Mouse (Mus musculus) adrenal gland, postnatal 4 days (tissue): ENCODE data around the gene Sap25. TPM values are rescaled to one million over a fixed set of nuclear protein-coding genes. Genes with fewer than 3 reads are reported as not detected.

Experiments
- total RNA-seq, 2 experiments: library from RNA; stranded (reverse); gene quantifications; 2 replicates each; pipeline ENCODE4 v1.2.3; 2021

Gene Sap25
- total RNA-seq, 2 experiments from 2014 or later = 8.3 to 8.9 TPM

Other genes starting within 250 kb of the Sap25 start
- under 1 TPM; 0.20 to 0.36 TPM for gene Zan, start 164.3 kb upstream of the Sap25 start, total RNA-seq
- gene Pop7, start 138.8 kb upstream of the Sap25 start, total RNA-seq = 10 to 100 TPM; 26.5 to 26.9 TPM
- 10 to 100 TPM; 65.1 to 69.2 TPM for gene Gigyf1, start 122.8 kb upstream of the Sap25 start, total RNA-seq
- not detected for gene Epo, start 108.1 kb upstream of the Sap25 start, total RNA-seq
- 100 to 1,000 TPM; 771 to 773 TPM for gene Gnb2, start 107.8 kb upstream of the Sap25 start, total RNA-seq
- 1 to 10 TPM; 8.1 TPM for gene Actl6b, start 87.8 kb upstream of the Sap25 start, total RNA-seq
- 10 to 100 TPM in 1 of 2 experiments, 1 to 10 TPM in 1; 2.4 to 25.8 TPM for gene Tfr2, start 71.5 kb upstream of the Sap25 start, total RNA-seq
- gene Mospd3, start 40.3 kb upstream of the Sap25 start, total RNA-seq = 10 to 100 TPM; 52.4 to 54.0 TPM
- gene Pcolce, start 27.6 kb upstream of the Sap25 start, total RNA-seq = 100 to 1,000 TPM; 549 to 594 TPM
- 1 to 10 TPM; 1.2 to 3.3 TPM for gene Fbxo24, start 12.3 kb upstream of the Sap25 start, total RNA-seq
- gene Lrch4, start 12.2 kb upstream of the Sap25 start, total RNA-seq = 10 to 100 TPM; 27.9 to 34.5 TPM
- 10 to 100 TPM; 16.3 to 16.4 TPM for gene Gm20605, start 12.2 kb upstream of the Sap25 start, total RNA-seq
- gene Irs3, start 4.4 kb downstream of the Sap25 start, total RNA-seq = under 1 TPM; 0.56 to 0.79 TPM
- 10 to 100 TPM; 28.5 to 31.9 TPM for gene Agfg2, start 43.4 kb downstream of the Sap25 start, total RNA-seq
- 10 to 100 TPM; 10.9 to 11.6 TPM for gene Nyap1, start 100.3 kb downstream of the Sap25 start, total RNA-seq
- gene Tsc22d4, start 104.4 kb downstream of the Sap25 start, total RNA-seq = 100 to 1,000 TPM; 138 to 140 TPM
- 10 to 100 TPM; 29.9 to 40.3 TPM for gene Ppp1r35, start 137.5 kb downstream of the Sap25 start, total RNA-seq
- 10 to 100 TPM; 58.4 to 67.5 TPM for gene Mepce, start 146.3 kb downstream of the Sap25 start, total RNA-seq
- gene Zcwpw1, start 146.5 kb downstream of the Sap25 start, total RNA-seq = 1 to 10 TPM; 8.9 to 9.3 TPM
- 1 to 10 TPM; 3.1 to 5.5 TPM for gene Pilra, start 194.9 kb downstream of the Sap25 start, total RNA-seq
- gene Pilrb1, start 216.8 kb downstream of the Sap25 start, total RNA-seq = 1 to 10 TPM; 2.9 to 3.6 TPM
- gene Pilrb2, start 230.5 kb downstream of the Sap25 start, total RNA-seq = 1 to 10 TPM; 2.8 to 3.4 TPM